Mouse (Mus musculus): ENCODE results near the gene Cacng3. TPM values are rescaled to one million over a fixed set of nuclear protein-coding genes. Genes with fewer than 3 reads are reported as not detected.
A peak's percentile ranks its signal among the peaks of the same experiment; 100 is the strongest.

Cacng3 gene
- polyA plus RNA-seq, 1 experiment from 2014 or later = 0.07 TPM

DNA sequence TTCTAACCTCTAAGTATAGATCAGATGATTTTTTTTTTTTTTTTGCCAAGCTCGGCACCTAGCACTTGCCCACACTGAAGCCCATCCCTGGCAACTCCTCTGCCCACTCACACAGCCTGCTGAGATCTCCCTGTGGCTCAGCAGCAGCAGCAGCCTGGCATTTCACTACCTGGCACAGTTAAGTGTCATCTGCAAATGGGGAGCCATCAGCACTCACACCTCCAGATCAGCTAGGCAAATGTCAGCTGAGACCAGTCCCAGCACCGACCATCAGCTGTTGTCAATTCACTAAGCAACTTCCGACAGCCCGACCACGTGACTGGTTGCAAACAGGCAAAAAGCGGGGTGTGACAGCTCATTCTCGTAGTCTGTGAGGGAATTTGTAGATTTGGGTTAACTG is 109.3 kb downstream of the Cacng3 start:
- Histone ChIP-seq H3K27ac (replicated peaks) (no peak overlapping the region), H3K9ac (no peak overlapping the region), H3K4me3 (replicated peaks) (no peak overlapping the region), H3K4me2 (no peak overlapping the region), H3K27me3 (no peaks in the 10 kb centered on the region), H3K36me3 (replicated peaks) (no peaks in the 10 kb centered on the region), H3K9me3 (replicated peaks) (no peaks in the 10 kb centered on the region), H3K4me1 (replicated peaks) (no peaks in the 10 kb centered on the region)
- ATAC-seq (ENCODE audit: insufficient read depth) = no peak
- 53% methylated on average over 7 of the region's 7 CpGs for WGBS (ENCODE audit: insufficient replicate concordance)

GRCm38 (mm10) chr7:122789929-122790328 is 119.6 kb downstream of the Cacng3 start:
- Histone ChIP-seq H3K9me3 (replicated peaks) (no peaks in the 10 kb centered on the region), H3K4me1 (replicated peaks) (no peaks in the 10 kb centered on the region), H3K27me3 (no peaks in the 10 kb centered on the region), H3K4me2 (0 out of 2 replicates have a peak overlapping the region, but pooled peaks have one; percentile 2), H3K9ac (no peak overlapping the region), H3K36me3 (replicated peaks) (no peaks in the 10 kb centered on the region), H3K4me3 (replicated peaks) (no peak overlapping the region), H3K27ac (replicated peaks) (peak overlapping the region; percentile 45)
- WGBS (ENCODE audit: insufficient replicate concordance) = 57% methylated on average over 7 of the region's 7 CpGs
- ATAC-seq (ENCODE audit: insufficient read depth) = peak; percentile 78

- H3K36me3 ChIP-seq (replicated peaks) = no peaks in the 10 kb centered on the region
- no peak overlapping the region for H3K4me3 ChIP-seq (replicated peaks)
- H3K4me1 ChIP-seq (replicated peaks) = no peaks in the 10 kb centered on the region
- no peak overlapping the region for H3K4me2 ChIP-seq
- H3K9ac ChIP-seq = no peak overlapping the region
- no peak for ATAC-seq (ENCODE audit: insufficient read depth)
- WGBS (ENCODE audit: insufficient replicate concordance) = 63% methylated on average over 6 of the region's 6 CpGs
- no peaks in the 10 kb centered on the region for H3K9me3 ChIP-seq (replicated peaks)
- H3K27ac ChIP-seq (replicated peaks) = no peak overlapping the region
- no peaks in the 10 kb centered on the region for H3K27me3 ChIP-seq
Measured at GRCm38 (mm10) chr7:122793655-122794346, 123.5 kb downstream of the Cacng3 start.

DNA sequence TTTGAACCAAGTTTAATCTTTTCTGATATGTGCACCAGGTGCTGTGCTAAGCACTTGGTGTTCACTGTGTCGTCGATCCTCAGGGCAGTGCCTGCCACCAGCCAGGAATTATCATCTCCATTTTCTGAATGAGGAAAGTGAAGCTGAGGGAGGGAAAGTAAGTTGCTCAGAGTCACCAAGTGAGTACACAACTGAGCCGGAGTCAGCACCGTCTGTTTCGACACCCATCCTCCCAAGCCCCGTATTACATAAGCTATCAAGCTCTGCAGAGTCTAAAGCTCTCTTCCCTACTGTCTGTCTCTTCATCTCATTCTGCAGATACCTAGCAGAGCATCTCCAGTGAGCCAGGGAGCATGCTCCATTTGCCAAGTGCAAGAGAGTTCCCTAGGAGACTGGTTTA is 124.8 kb downstream of the Cacng3 start:
- no peaks in the 10 kb centered on the region for H3K4me1 ChIP-seq (replicated peaks)
- H3K36me3 ChIP-seq (replicated peaks) = no peaks in the 10 kb centered on the region
- no peak overlapping the region for H3K9ac ChIP-seq
- no peaks in the 10 kb centered on the region for H3K9me3 ChIP-seq (replicated peaks)
- 78% methylated on average over 6 of the region's 6 CpGs for WGBS (ENCODE audit: insufficient replicate concordance)
- H3K27ac ChIP-seq (replicated peaks) = no peak overlapping the region
- H3K4me2 ChIP-seq = no peak overlapping the region
- no peaks in the 10 kb centered on the region for H3K27me3 ChIP-seq
- H3K4me3 ChIP-seq (replicated peaks) = no peak overlapping the region
- no peak for ATAC-seq (ENCODE audit: insufficient read depth)

DNA sequence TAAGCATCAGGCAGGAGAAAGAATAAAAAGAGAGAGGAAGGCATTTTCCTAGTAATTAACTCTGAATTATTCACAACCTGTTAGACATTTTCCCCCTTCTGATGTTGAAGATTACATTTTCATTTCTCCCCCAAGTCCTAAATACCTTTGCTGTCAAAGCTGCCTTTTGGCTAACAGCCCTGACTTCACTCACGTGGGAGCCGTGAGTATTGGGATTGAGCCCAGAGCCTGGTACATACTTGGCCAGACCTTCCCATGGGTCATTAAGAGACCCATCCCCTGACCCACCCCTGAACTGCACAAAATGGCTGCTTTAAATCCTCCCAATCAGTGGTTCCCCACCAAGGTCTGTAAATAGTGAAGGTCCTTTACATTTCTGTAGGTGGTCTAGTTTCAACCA is 130.5 kb downstream of the Cacng3 start:
- H3K27ac ChIP-seq (replicated peaks) = no peak overlapping the region
- H3K36me3 ChIP-seq (replicated peaks) = no peaks in the 10 kb centered on the region
- no peak overlapping the region for H3K4me2 ChIP-seq
- no peak overlapping the region for H3K9ac ChIP-seq
- ATAC-seq (ENCODE audit: insufficient read depth) = no peak
- H3K4me1 ChIP-seq (replicated peaks) = no peaks in the 10 kb centered on the region
- H3K9me3 ChIP-seq (replicated peaks) = no peaks in the 10 kb centered on the region
- no peak overlapping the region for H3K4me3 ChIP-seq (replicated peaks)
- no peaks in the 10 kb centered on the region for H3K27me3 ChIP-seq
- WGBS (ENCODE audit: insufficient replicate concordance) = 67% methylated on average over 2 of the region's 2 CpGs

GRCm38 (mm10) chr7:122803839-122804496 is 133.7 kb downstream of the Cacng3 start:
- Histone ChIP-seq H3K9me3 (replicated peaks) (no peaks in the 10 kb centered on the region), H3K4me2 (no peak overlapping the region), H3K4me1 (replicated peaks) (no peaks in the 10 kb centered on the region), H3K27ac (replicated peaks) (no peak overlapping the region), H3K9ac (no peak overlapping the region), H3K4me3 (replicated peaks) (no peak overlapping the region), H3K27me3 (no peaks in the 10 kb centered on the region), H3K36me3 (replicated peaks) (no peaks in the 10 kb centered on the region)
- 74% methylated on average over 9 of the region's 9 CpGs for WGBS (ENCODE audit: insufficient replicate concordance)
- ATAC-seq (ENCODE audit: insufficient read depth) = no peak

GRCm38 (mm10) chr7:122806531-122806930 is 136.2 kb downstream of the Cacng3 start:
- Histone ChIP-seq H3K9me3 (replicated peaks) (no peaks in the 10 kb centered on the region), H3K4me2 (no peak overlapping the region), H3K36me3 (replicated peaks) (no peaks in the 10 kb centered on the region), H3K27ac (replicated peaks) (no peak overlapping the region), H3K9ac (no peak overlapping the region), H3K27me3 (no peaks in the 10 kb centered on the region), H3K4me3 (replicated peaks) (no peak overlapping the region), H3K4me1 (replicated peaks) (no peaks in the 10 kb centered on the region)
- 61% methylated on average over 5 of the region's 5 CpGs for WGBS (ENCODE audit: insufficient replicate concordance)
- no peak for ATAC-seq (ENCODE audit: insufficient read depth)

DNA sequence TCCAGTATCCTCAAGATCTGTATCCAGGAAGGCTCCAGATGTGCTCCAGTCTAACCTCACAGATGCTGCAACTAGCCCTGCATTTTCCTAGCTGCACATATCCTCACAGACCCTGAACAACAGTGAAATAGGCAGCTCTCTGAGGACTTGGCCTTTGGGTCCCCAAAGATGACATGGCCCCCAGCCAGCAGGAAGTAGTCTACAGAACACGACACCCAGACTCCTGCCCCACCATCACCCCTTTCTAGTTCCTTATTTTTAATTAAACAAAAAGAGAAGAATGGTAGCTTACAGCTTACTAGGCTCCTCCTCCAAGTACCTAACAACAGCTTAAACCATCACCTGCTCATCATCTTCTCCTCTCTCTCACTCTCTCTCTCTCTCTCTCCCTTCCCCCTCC is 143.4 kb downstream of the Cacng3 start:
- H3K27ac ChIP-seq (replicated peaks) = no peak overlapping the region
- H3K9me3 ChIP-seq (replicated peaks) = no peaks in the 10 kb centered on the region
- ATAC-seq (ENCODE audit: insufficient read depth) = no peak
- H3K36me3 ChIP-seq (replicated peaks) = no peaks in the 10 kb centered on the region
- H3K27me3 ChIP-seq = no peaks in the 10 kb centered on the region
- H3K9ac ChIP-seq = no peak overlapping the region
- no peak overlapping the region for H3K4me3 ChIP-seq (replicated peaks)
- no peaks in the 10 kb centered on the region for H3K4me1 ChIP-seq (replicated peaks)
- 11% methylated on average over 1 of the region's 1 CpGs for WGBS (ENCODE audit: insufficient replicate concordance)
- H3K4me2 ChIP-seq = no peak overlapping the region

DNA sequence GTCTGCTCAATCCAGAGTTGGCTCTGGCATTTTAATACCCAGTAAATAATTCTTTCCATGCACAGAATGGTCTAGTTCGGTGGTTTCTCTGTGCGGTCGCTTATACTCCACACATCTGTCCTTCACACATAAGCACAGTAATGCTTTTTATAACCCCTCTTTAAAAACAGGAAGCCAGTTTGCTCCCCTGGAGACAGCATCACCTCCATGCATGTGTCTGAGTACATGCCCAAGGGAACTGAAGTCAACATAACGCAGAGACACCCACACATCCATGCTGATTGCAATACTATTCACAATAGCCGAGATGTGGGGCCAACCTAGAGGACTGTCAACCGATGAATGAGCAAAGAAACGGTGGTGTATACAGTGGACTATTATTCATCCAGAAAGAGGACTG is 147.3 kb downstream of the Cacng3 start:
- no peak overlapping the region for H3K9ac ChIP-seq
- no peak for ATAC-seq (ENCODE audit: insufficient read depth)
- no peaks in the 10 kb centered on the region for H3K4me1 ChIP-seq (replicated peaks)
- no peaks in the 10 kb centered on the region for H3K27me3 ChIP-seq
- H3K9me3 ChIP-seq (replicated peaks) = no peaks in the 10 kb centered on the region
- no peaks in the 10 kb centered on the region for H3K36me3 ChIP-seq (replicated peaks)
- WGBS (ENCODE audit: insufficient replicate concordance) = 66% methylated on average over 7 of the region's 7 CpGs
- H3K27ac ChIP-seq (replicated peaks) = no peak overlapping the region
- H3K4me2 ChIP-seq = no peak overlapping the region
- H3K4me3 ChIP-seq (replicated peaks) = no peak overlapping the region
